Mouse (Mus musculus): ENCODE results near the gene 1600002K03Rik. TPM values are rescaled to one million over a fixed set of nuclear protein-coding genes. Genes with fewer than 3 reads are reported as not detected.

Gene 1600002K03Rik
- polyA plus RNA-seq, 1 experiment from 2014 or later = 14.1 TPM

- H3K4me3 ChIP-seq (ENCODE audit: low read depth, low read length) = peak overlapping the region; percentile 93
- DNase-seq (ENCODE audit: low spot score) = peak; percentile 79
- no peaks in the 10 kb centered on the region for H3K9me3 ChIP-seq (ENCODE audit: control insufficient read depth, low read length)
- peaks cover 22% of the 10 kb centered on the region for H3K36me3 ChIP-seq (ENCODE audit: control insufficient read depth, insufficient read depth, low read length)
- no peak for TF ChIP-seq CTCF (IDR thresholded peaks at IDR 0.05; ENCODE audit: low read depth)
- TF ChIP-seq EP300 (optimal IDR thresholded peaks at IDR 0.05) = no peak
- WGBS = 1% methylated on average over 46 of the region's 71 CpGs
- ATAC-seq (ENCODE audit: low FRiP score, low TSS enrichment) = no peak
- H3K9ac ChIP-seq (ENCODE audit: low read length) = peak overlapping the region; percentile 93
- peaks cover 24% of the 10 kb centered on the region for H3K4me1 ChIP-seq (replicated peaks; ENCODE audit: control insufficient read depth, insufficient read depth)
- no peaks in the 10 kb centered on the region for H3K27me3 ChIP-seq (ENCODE audit: control insufficient read depth, insufficient read depth, low read length)
- peak overlapping the region; percentile 92 for H3K4me2 ChIP-seq (replicated peaks; ENCODE audit: low read depth)
- H3K27ac ChIP-seq (replicated peaks) = peak overlapping the region; percentile 99
Observed at GRCm38 (mm10) chr10:80150226-80151210, 22.2 kb upstream of the 1600002K03Rik start.

GRCm38 (mm10) chr10:80151211-80152034 is 21.3 kb upstream of the 1600002K03Rik start:
- Histone ChIP-seq H3K4me1 (replicated peaks; ENCODE audit: control insufficient read depth, insufficient read depth) (peaks cover 22% of the 10 kb centered on the region), H3K9ac (ENCODE audit: low read length) (peak overlapping the region; percentile 93), H3K4me2 (replicated peaks; ENCODE audit: low read depth) (peak overlapping the region; percentile 92), H3K27ac (replicated peaks) (peak overlapping the region; percentile 99), H3K4me3 (ENCODE audit: low read depth, low read length) (peak overlapping the region; percentile 93), H3K9me3 (ENCODE audit: control insufficient read depth, low read length) (no peaks in the 10 kb centered on the region), H3K36me3 (ENCODE audit: control insufficient read depth, insufficient read depth, low read length) (peaks cover 29% of the 10 kb centered on the region), H3K27me3 (ENCODE audit: control insufficient read depth, insufficient read depth, low read length) (no peaks in the 10 kb centered on the region)
- peak; percentile 77 for DNase-seq (ENCODE audit: low spot score)
- no peak for ATAC-seq (ENCODE audit: low FRiP score, low TSS enrichment)
- 2% methylated on average over 26 of the region's 26 CpGs for WGBS
- TF ChIP-seq CTCF (IDR thresholded peaks at IDR 0.05; ENCODE audit: low read depth) (no peak), EP300 (optimal IDR thresholded peaks at IDR 0.05) (no peak)

- peak; percentile 76 for DNase-seq (ENCODE audit: low spot score)
- 0 out of 2 replicates have a peak, but pooled peaks have one; percentile 0 for ATAC-seq (ENCODE audit: low FRiP score, low TSS enrichment)
- Histone ChIP-seq H3K9ac (ENCODE audit: low read length) (peak overlapping the region; percentile 93), H3K4me2 (replicated peaks; ENCODE audit: low read depth) (peak overlapping the region; percentile 92), H3K4me1 (replicated peaks; ENCODE audit: control insufficient read depth, insufficient read depth) (peaks cover 22% of the 10 kb centered on the region), H3K27me3 (ENCODE audit: control insufficient read depth, insufficient read depth, low read length) (no peaks in the 10 kb centered on the region), H3K27ac (replicated peaks) (peak overlapping the region; percentile 99), H3K4me3 (ENCODE audit: low read depth, low read length) (peak overlapping the region; percentile 93), H3K36me3 (ENCODE audit: control insufficient read depth, insufficient read depth, low read length) (peaks cover 35% of the 10 kb centered on the region), H3K9me3 (ENCODE audit: control insufficient read depth, low read length) (no peaks in the 10 kb centered on the region)
- WGBS = 3% methylated on average over 15 of the region's 15 CpGs
- 0 out of 2 replicates have a peak, but pooled peaks have one; percentile 6 for TF ChIP-seq CTCF (IDR thresholded peaks at IDR 0.05; ENCODE audit: low read depth)
- no peak for TF ChIP-seq EP300 (optimal IDR thresholded peaks at IDR 0.05)
Observed at GRCm38 (mm10) chr10:80152071-80152872, 20.5 kb upstream of the 1600002K03Rik start.

- Histone ChIP-seq H3K27ac (replicated peaks) (peak overlapping the region; percentile 99), H3K9me3 (ENCODE audit: control insufficient read depth, low read length) (no peaks in the 10 kb centered on the region), H3K4me2 (replicated peaks; ENCODE audit: low read depth) (peak overlapping the region; percentile 92), H3K4me3 (ENCODE audit: low read depth, low read length) (peak overlapping the region; percentile 93), H3K4me1 (replicated peaks; ENCODE audit: control insufficient read depth, insufficient read depth) (peaks cover 22% of the 10 kb centered on the region), H3K27me3 (ENCODE audit: control insufficient read depth, insufficient read depth, low read length) (no peaks in the 10 kb centered on the region), H3K9ac (ENCODE audit: low read length) (peak overlapping the region; percentile 93), H3K36me3 (ENCODE audit: control insufficient read depth, insufficient read depth, low read length) (peaks cover 36% of the 10 kb centered on the region)
- ATAC-seq (ENCODE audit: low FRiP score, low TSS enrichment) (no peak), DNase-seq (ENCODE audit: low spot score) (peak; percentile 80)
- 13% methylated on average over 3 of the region's 3 CpGs for WGBS
- TF ChIP-seq CTCF (IDR thresholded peaks at IDR 0.05; ENCODE audit: low read depth) (no peak), EP300 (optimal IDR thresholded peaks at IDR 0.05) (no peak)
Observed at GRCm38 (mm10) chr10:80152873-80153260, 19.9 kb upstream of the 1600002K03Rik start.

DNA sequence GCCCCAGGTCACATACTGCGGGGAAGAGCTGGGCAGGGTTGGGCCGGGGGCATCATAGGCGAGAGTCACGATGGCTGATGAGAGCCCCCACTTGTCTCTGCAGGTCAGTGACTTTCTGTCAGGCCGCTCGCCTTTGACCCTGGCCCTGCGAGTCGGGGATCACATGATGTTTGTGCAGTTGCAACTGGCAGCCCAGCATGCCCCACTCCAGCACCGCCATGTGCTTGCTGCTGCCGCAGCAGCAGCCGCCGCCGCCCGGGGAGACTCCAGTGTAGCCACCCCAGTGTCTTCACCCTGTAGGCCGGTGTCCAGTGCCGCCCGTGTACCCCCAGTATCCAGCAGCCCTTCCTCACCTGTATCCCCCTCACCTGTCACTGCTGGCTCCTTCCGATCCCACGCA is 19.0 kb upstream of the 1600002K03Rik start:
- H3K9ac ChIP-seq (ENCODE audit: low read length) = peak overlapping the region; percentile 93; the same call in 1 of the 2 replicates
- ATAC-seq (ENCODE audit: low FRiP score, low TSS enrichment) (no peak), DNase-seq (ENCODE audit: low spot score) (no peak)
- H3K9me3 ChIP-seq (ENCODE audit: control insufficient read depth, low read length) = no peaks in the 10 kb centered on the region
- peaks cover 22% of the 10 kb centered on the region for H3K4me1 ChIP-seq (replicated peaks; ENCODE audit: control insufficient read depth, insufficient read depth)
- TF ChIP-seq CTCF (IDR thresholded peaks at IDR 0.05; ENCODE audit: low read depth) (no peak), EP300 (optimal IDR thresholded peaks at IDR 0.05) (no peak)
- peak overlapping the region; percentile 99 for H3K27ac ChIP-seq (replicated peaks)
- H3K27me3 ChIP-seq (ENCODE audit: control insufficient read depth, insufficient read depth, low read length) = no peaks in the 10 kb centered on the region
- peaks cover 36% of the 10 kb centered on the region for H3K36me3 ChIP-seq (ENCODE audit: control insufficient read depth, insufficient read depth, low read length)
- H3K4me3 ChIP-seq (ENCODE audit: low read depth, low read length) = no peak overlapping the region
- WGBS = 68% methylated on average over 19 of the region's 19 CpGs
- peak overlapping the region; percentile 92 for H3K4me2 ChIP-seq (replicated peaks; ENCODE audit: low read depth)
